Mouse (Mus musculus) midbrain, embryonic 13.5 days (tissue): Measurements from ENCODE around the gene Larp6. TPM values are rescaled to one million over a fixed set of nuclear protein-coding genes. Genes with fewer than 3 reads are reported as not detected.

Experiments
- ATAC-seq: fragments of 200-750 bp; cut with Nextera tagmentation; 2 replicates; pipeline ENCODE4 v1.8.0; 2017; ENCODE audit warnings: mild to moderate bottlenecking, moderate TSS enrichment, moderate library complexity
- H3K27ac ChIP-seq: fragments of 300-500 bp; sonication (generic); 2 replicates; pipeline ENCODE4 v1.5.1; 2015; ENCODE audit warnings: inconsistent platforms, mild to moderate bottlenecking, moderate library complexity
- H3K27me3 ChIP-seq: fragments of 300-500 bp; sonication (generic); 2 replicates; pipeline ENCODE4 v1.6.1; 2015; ENCODE audit warnings: mild to moderate bottlenecking, inconsistent platforms
- H3K36me3 ChIP-seq: fragments of 300-500 bp; sonication (generic); 2 replicates; pipeline ENCODE4 v1.6.1; 2015; ENCODE audit warnings: mild to moderate bottlenecking, inconsistent platforms
- H3K4me1 ChIP-seq: fragments of 300-500 bp; sonication (generic); replicated peaks from 2 replicates; pipeline ENCODE4 v1.6.1; 2015; ENCODE audit warnings: inconsistent platforms
- H3K4me2 ChIP-seq: fragments of 300-500 bp; sonication (generic); replicated peaks from 2 replicates; pipeline ENCODE4 v1.6.1; 2015; ENCODE audit warnings: moderate library complexity, mild to moderate bottlenecking, inconsistent platforms
- H3K4me3 ChIP-seq: fragments of 300-500 bp; sonication (generic); replicated peaks from 2 replicates; pipeline ENCODE4 v1.5.1; 2015; ENCODE audit warnings: mild to moderate bottlenecking, inconsistent platforms
- H3K9ac ChIP-seq: fragments of 300-500 bp; sonication (generic); replicated peaks from 2 replicates; pipeline ENCODE4 v1.6.1; 2015; ENCODE audit warnings: mild to moderate bottlenecking, inconsistent platforms
- H3K9me3 ChIP-seq: fragments of 300-500 bp; sonication (generic); 2 replicates; pipeline ENCODE4 v1.6.1; 2016; ENCODE audit warnings: mild to moderate bottlenecking, inconsistent platforms
- whole genome bisulfite sequencing: fragments of 180-500 bp; shearing (Covaris S2); methylation state at CpG from one replicate; pipeline ENCODE4 v1.1.7; 2015; 5-methylcytosine and 5-hydroxymethylcytosine counted together
- polyA plus RNA-seq: library from polyadenylated mRNA; unstranded; fragments of >200 nt; fragmentation: Nextera tagmentation; extraction: Ambion mirVana; gene quantifications from 2 replicates; pipeline ENCODE4 v1.2.1, GENCODE M21; 2015

Gene Larp6
- polyA plus RNA-seq, 1 experiment from 2014 or later, result 7.7 TPM

- Histone ChIP-seq H3K9me3 (no peaks in the 10 kb centered on the region), H3K27ac (no peak overlapping the region), H3K27me3 (no peaks in the 10 kb centered on the region), H3K4me2 (no peak overlapping the region), H3K4me3 (no peak overlapping the region), H3K4me1 (no peaks in the 10 kb centered on the region), H3K36me3 (no peaks in the 10 kb centered on the region), H3K9ac (no peak overlapping the region)
- 80% methylated on average over 2 of the region's 2 CpGs for WGBS
- ATAC-seq, result no peak
Observed at GRCm38 (mm10) chr9:60773713-60774112, 60.9 kb downstream of the Larp6 start.

- Histone ChIP-seq H3K36me3 (no peaks in the 10 kb centered on the region), H3K4me1 (peaks cover 5% of the 10 kb centered on the region), H3K27me3 (no peaks in the 10 kb centered on the region), H3K4me3 (no peak overlapping the region), H3K27ac (no peak overlapping the region), H3K9me3 (no peaks in the 10 kb centered on the region), H3K4me2 (no peak overlapping the region), H3K9ac (no peak overlapping the region)
- WGBS, result 86% methylated on average over 9 of the region's 9 CpGs
- ATAC-seq, result no peak
Observed at GRCm38 (mm10) chr9:60776899-60777298, 64.1 kb downstream of the Larp6 start.

DNA sequence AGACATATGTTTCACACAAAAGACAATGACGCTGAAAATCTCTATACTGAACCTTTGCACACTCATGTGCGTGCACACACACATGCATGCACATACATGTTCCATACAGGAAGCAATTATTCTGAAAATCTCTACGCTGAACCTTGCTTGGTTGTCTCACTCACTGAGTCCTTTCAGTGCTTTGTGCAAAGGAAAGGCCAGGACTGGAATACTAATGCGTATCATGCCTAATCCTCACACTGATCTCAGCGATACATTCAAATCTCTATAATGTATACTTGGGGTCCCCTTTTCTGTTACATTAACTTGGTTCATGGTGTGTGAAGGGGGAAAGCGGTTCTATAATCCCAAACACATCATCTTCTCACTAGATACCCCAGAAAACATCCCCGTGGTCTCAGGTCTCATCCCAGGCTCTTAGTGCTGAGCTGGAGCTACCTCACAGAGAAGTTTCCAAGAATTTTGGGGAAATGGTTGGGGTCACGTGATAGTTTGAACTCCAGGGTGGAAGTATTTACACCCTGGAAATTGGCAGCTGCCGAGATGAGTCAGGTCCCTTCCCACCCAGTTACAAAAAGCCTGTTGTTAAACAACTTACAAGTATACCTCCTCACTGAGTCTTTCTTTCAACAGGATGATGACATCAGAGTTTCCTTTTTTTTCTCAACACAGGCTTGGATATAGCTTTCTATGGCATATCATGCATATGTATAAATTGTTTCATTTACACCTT, 69.4 kb downstream of the Larp6 start:
- 60% methylated on average over 9 of the region's 9 CpGs for WGBS
- H3K4me1 ChIP-seq, result peaks cover 8% of the 10 kb centered on the region
- H3K36me3 ChIP-seq, result no peaks in the 10 kb centered on the region
- H3K4me3 ChIP-seq, result no peak overlapping the region
- peak; percentile 48; the same call in 1 of the 2 replicates for ATAC-seq
- H3K27ac ChIP-seq, result peak overlapping the region; percentile 58
- no peak overlapping the region for H3K4me2 ChIP-seq
- no peaks in the 10 kb centered on the region for H3K9me3 ChIP-seq
- H3K9ac ChIP-seq, result no peak overlapping the region
- 0 out of 2 replicates have a peak, but pooled peaks cover 6% of the 10 kb centered on the region for H3K27me3 ChIP-seq

GRCm38 (mm10) chr9:60785069-60785468, 72.3 kb downstream of the Larp6 start:
- 0 out of 2 replicates have a peak, but pooled peaks cover 6% of the 10 kb centered on the region for H3K27me3 ChIP-seq
- H3K9ac ChIP-seq, result no peak overlapping the region
- no peak overlapping the region for H3K27ac ChIP-seq
- no peaks in the 10 kb centered on the region for H3K36me3 ChIP-seq
- no peak overlapping the region for H3K4me2 ChIP-seq
- WGBS, result 69% methylated on average over 4 of the region's 4 CpGs
- no peak overlapping the region for H3K4me3 ChIP-seq
- ATAC-seq, result no peak
- H3K4me1 ChIP-seq, result peaks cover 8% of the 10 kb centered on the region
- H3K9me3 ChIP-seq, result no peaks in the 10 kb centered on the region

DNA sequence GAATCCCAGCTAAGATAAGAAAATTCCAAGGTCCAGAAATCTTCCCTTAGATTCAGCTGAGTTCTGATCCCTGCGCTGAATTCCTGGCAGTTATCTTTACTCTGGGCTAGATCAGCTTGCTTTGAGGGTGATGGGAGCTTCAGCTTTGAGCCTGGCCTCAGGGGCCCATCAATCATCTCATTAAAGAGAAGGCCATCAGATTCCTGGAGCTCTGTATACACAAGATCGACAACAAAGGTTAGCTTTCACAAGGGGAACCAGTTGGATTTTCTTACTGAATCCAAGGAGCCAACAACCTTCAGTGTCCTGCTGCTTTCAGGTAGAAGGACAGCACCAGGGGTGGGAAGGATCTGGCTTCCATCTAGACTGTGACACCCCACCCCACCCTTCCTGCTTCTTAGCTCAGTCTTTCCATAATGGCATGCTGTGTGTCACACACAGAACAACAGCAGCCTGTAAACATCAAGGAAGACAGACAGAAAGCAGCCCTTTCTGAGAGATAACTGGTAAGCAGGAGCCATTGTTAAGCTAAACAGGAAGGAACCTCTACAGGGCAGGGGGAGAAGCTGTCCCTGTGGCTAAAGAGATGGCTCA, 74.8 kb downstream of the Larp6 start:
- H3K4me3 ChIP-seq, result no peak overlapping the region
- no peak overlapping the region for H3K4me2 ChIP-seq
- ATAC-seq, result no peak
- H3K36me3 ChIP-seq, result no peaks in the 10 kb centered on the region
- no peak overlapping the region for H3K27ac ChIP-seq
- no peak overlapping the region for H3K9ac ChIP-seq
- H3K27me3 ChIP-seq, result peaks cover 6% of the 10 kb centered on the region; the same call in 1 of the 2 replicates
- no peaks in the 10 kb centered on the region for H3K4me1 ChIP-seq
- H3K9me3 ChIP-seq, result no peaks in the 10 kb centered on the region
- WGBS, result 43% methylated on average over 2 of the region's 2 CpGs

Other genes starting within 250 kb of the Larp6 start
- 8.0 and 9.9 TPM in 2 replicates for gene Thsd4, start 190.9 kb upstream of the Larp6 start, polyA plus RNA-seq
- gene Lrrc49, start 24.8 kb upstream of the Larp6 start, polyA plus RNA-seq, result 79.2 and 83.6 TPM in 2 replicates
- 17.5 and 22.0 TPM in 2 replicates for gene Uaca, start 81.6 kb downstream of the Larp6 start, polyA plus RNA-seq